Mouse (Mus musculus) forebrain, embryonic 15.5 days (tissue): ENCODE results near the gene Glod4. TPM values are rescaled to one million over a fixed set of nuclear protein-coding genes. Genes with fewer than 3 reads are reported as not detected.

ENCODE experiments used
- ATAC-seq: fragments of 200-750 bp; cut with Nextera tagmentation; replicated peaks from 2 replicates; pipeline ENCODE4 v1.8.0; 2017; ENCODE audit warnings: mild to moderate bottlenecking, moderate TSS enrichment, moderate library complexity
- H3K27ac ChIP-seq: fragments of 300-500 bp; sonication (generic); replicated peaks from 2 replicates; pipeline ENCODE4 v1.5.1; 2015; ENCODE audit warnings: mild to moderate bottlenecking, inconsistent platforms
- H3K27me3 ChIP-seq: fragments of 300-500 bp; sonication (generic); 2 replicates; pipeline ENCODE4 v1.6.1; 2015; ENCODE audit warnings: inconsistent platforms
- H3K36me3 ChIP-seq: fragments of 300-500 bp; sonication (generic); 2 replicates; pipeline ENCODE4 v1.6.1; 2015; ENCODE audit warnings: mild to moderate bottlenecking, inconsistent platforms
- H3K4me1 ChIP-seq: fragments of 300-500 bp; sonication (generic); 2 replicates; pipeline ENCODE4 v1.6.1; 2015; ENCODE audit warnings: inconsistent platforms
- H3K4me2 ChIP-seq: fragments of 300-500 bp; sonication (generic); replicated peaks from 2 replicates; pipeline ENCODE4 v1.6.1; 2015; ENCODE audit warnings: mild to moderate bottlenecking, inconsistent platforms
- H3K4me3 ChIP-seq: fragments of 300-500 bp; sonication (generic); 2 replicates; pipeline ENCODE4 v1.5.1; 2015; ENCODE audit warnings: mild to moderate bottlenecking, inconsistent platforms
- H3K9ac ChIP-seq: fragments of 300-500 bp; sonication (generic); replicated peaks from 2 replicates; pipeline ENCODE4 v1.6.1; 2015; ENCODE audit warnings: mild to moderate bottlenecking, inconsistent platforms
- H3K9me3 ChIP-seq: fragments of 300-500 bp; sonication (generic); 2 replicates; pipeline ENCODE4 v1.6.1; 2016; ENCODE audit warnings: inconsistent platforms
- WGBS: fragments of 180-500 bp; shearing (Covaris S2); methylation state at CpG from one replicate; pipeline ENCODE4 v1.1.7; 2015; ENCODE audit warnings: mixed read lengths; 5-methylcytosine and 5-hydroxymethylcytosine counted together
- polyA plus RNA-seq: library from polyadenylated mRNA; unstranded; fragments of >200 nt; fragmentation: Nextera tagmentation; extraction: Ambion mirVana; gene quantifications from 2 replicates; pipeline ENCODE4 v1.2.1, GENCODE M21; 2015

The Glod4 gene
- 118 and 120 TPM in 2 replicates for polyA plus RNA-seq

DNA sequence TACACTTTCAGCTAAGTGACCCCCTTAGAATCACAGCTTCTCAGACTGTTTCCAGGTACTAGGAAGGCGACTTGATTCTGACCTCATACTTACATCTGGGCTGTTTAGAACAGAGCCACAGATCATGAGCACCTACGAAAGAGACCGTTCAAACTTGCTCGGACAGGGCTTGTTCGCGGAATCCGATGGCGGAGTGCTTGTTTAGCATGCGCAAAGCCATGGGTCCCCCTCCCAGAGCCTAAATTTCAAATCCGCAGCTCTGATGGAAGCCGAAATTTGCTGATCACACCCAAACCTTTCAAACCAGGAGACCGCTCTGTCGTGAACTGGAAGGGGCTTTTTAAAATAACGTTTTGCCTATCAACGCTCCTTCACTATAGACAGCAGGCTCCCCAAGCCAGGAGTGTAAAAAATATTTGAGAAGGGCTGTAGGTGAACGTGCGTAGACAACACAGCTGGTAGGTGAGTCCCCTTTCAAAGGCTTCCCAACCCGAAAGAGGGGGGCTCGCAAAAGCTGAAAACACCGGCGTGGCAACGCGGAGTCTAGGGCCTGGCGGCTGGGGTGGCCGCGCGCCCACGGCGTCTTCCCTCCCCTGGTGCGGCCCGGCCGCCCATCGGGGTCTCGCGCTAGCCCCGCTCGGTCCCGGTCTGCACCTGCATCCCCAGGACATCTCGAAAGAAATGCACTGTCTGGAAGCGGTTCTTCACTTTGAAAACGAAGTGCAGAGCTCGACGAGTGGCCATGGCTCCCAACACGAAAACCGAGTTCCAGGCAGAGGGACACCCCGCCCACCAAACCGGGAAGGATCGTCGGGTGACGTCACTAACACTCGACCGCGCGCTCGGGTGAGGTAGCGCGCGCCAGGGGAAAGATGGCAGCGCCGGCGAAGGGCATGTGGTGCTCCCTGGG is at the start of gene Glod4, which contains the start of gene Mrm3:
Glod4 (minus strand) TSS at position 825 of the 910 bp plus-strand sequence.
Mrm3 (plus strand) TSS at position 815 of the 910 bp plus-strand sequence.
- Histone ChIP-seq H3K4me2 (peak within 1 kb of the TSS; percentile 92), H3K9me3 (no peaks in the 10 kb centered on the region), H3K27me3 (no peaks in the 10 kb centered on the region), H3K36me3 (peaks cover 20% of the 10 kb centered on the region), H3K4me1 (peaks cover 25% of the 10 kb centered on the region), H3K27ac (peak within 1 kb of the TSS; percentile 87), H3K9ac (peak within 1 kb of the TSS; percentile 93), H3K4me3 (peak within 1 kb of the TSS; percentile 73)
- WGBS, result under 1% methylated on average over 61 of the region's 61 CpGs
- ATAC-seq, result peak; percentile 94

DNA sequence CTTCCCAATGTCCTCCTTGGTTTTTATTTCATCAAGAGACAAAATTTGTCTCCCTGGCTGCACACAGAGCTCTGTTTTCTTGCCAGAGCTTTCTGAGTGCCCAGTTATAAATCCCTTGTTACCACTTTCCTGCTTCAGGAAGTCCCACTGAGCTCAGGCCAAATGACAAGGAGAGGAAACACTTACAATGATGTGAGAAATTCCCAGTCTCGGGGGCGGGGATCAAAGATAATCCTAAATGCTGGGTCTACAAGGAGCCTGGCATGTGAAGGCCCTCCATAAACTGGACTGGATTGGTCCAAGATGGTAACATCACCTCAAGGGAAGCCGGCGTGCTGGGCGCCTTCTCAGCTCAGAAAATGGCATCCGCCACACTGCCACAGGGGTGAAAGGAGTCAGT is 49.3 kb upstream of the Glod4 start:
- Histone ChIP-seq H3K36me3 (no peaks in the 10 kb centered on the region), H3K27ac (no peak overlapping the region; the same call in 1 of the 2 replicates), H3K4me2 (no peak overlapping the region), H3K27me3 (no peaks in the 10 kb centered on the region), H3K9ac (no peak overlapping the region), H3K4me3 (no peak overlapping the region), H3K9me3 (no peaks in the 10 kb centered on the region), H3K4me1 (peaks cover 64% of the 10 kb centered on the region)
- 67% methylated on average over 6 of the region's 6 CpGs for WGBS
- no peak for ATAC-seq

DNA sequence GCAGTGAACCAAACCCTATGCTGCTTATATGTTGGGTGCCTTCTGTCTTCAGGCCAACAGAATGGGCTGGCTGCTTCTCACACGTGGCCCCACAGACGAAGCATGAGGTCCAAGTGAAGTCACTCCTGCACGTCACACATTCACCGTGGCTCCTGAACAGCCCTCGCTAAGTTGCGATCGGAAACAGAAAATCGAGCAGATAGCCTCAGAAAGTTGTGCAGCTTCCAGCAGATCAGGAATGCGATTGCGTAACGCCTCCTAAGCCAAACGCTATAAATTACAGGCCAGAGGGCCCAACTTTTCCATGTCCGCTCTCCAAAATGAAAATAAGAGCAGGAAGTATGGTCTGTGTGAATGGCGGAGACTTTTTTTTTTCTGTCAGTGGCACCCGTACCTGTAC is 48.9 kb upstream of the Glod4 start:
- Histone ChIP-seq H3K4me1 (peaks cover 68% of the 10 kb centered on the region), H3K9me3 (no peaks in the 10 kb centered on the region), H3K9ac (no peak overlapping the region), H3K4me2 (no peak overlapping the region), H3K27ac (no peak overlapping the region), H3K27me3 (no peaks in the 10 kb centered on the region), H3K4me3 (no peak overlapping the region), H3K36me3 (no peaks in the 10 kb centered on the region)
- no peak for ATAC-seq
- WGBS, result 83% methylated on average over 15 of the region's 15 CpGs

GRCm38 (mm10) chr11:76291960-76292359 is 48.4 kb upstream of the Glod4 start:
- WGBS, result 67% methylated on average over 4 of the region's 4 CpGs
- no peak overlapping the region for H3K4me3 ChIP-seq

GRCm38 (mm10) chr11:76290367-76290766 is 46.8 kb upstream of the Glod4 start:
- no peaks in the 10 kb centered on the region for H3K9me3 ChIP-seq
- peaks cover 64% of the 10 kb centered on the region for H3K4me1 ChIP-seq
- 15% methylated on average over 11 of the region's 11 CpGs for WGBS
- H3K27me3 ChIP-seq, result no peaks in the 10 kb centered on the region
- no peak overlapping the region for H3K9ac ChIP-seq
- H3K4me2 ChIP-seq, result no peak overlapping the region
- peak overlapping the region; percentile 77 for H3K27ac ChIP-seq
- ATAC-seq, result peak; percentile 88
- H3K36me3 ChIP-seq, result no peaks in the 10 kb centered on the region
- no peak overlapping the region for H3K4me3 ChIP-seq

More at GRCm38 (mm10) chr11:76291960-76292359, 48.4 kb upstream of the Glod4 start:
- Histone ChIP-seq H3K9ac (no peak overlapping the region), H3K27me3 (no peaks in the 10 kb centered on the region), H3K9me3 (no peaks in the 10 kb centered on the region), H3K27ac (no peak overlapping the region), H3K4me2 (no peak overlapping the region), H3K36me3 (no peaks in the 10 kb centered on the region), H3K4me1 (peaks cover 65% of the 10 kb centered on the region)
- ATAC-seq, result no peak

GRCm38 (mm10) chr11:76288645-76289044 is 45.1 kb upstream of the Glod4 start:
- H3K9me3 ChIP-seq, result no peaks in the 10 kb centered on the region
- no peaks in the 10 kb centered on the region for H3K36me3 ChIP-seq
- no peak overlapping the region for H3K4me3 ChIP-seq
- WGBS, result 72% methylated on average over 6 of the region's 6 CpGs
- ATAC-seq, result no peak
- H3K4me1 ChIP-seq, result peaks cover 50% of the 10 kb centered on the region
- H3K4me2 ChIP-seq, result no peak overlapping the region
- no peak overlapping the region for H3K9ac ChIP-seq
- H3K27ac ChIP-seq, result no peak overlapping the region
- H3K27me3 ChIP-seq, result no peaks in the 10 kb centered on the region

DNA sequence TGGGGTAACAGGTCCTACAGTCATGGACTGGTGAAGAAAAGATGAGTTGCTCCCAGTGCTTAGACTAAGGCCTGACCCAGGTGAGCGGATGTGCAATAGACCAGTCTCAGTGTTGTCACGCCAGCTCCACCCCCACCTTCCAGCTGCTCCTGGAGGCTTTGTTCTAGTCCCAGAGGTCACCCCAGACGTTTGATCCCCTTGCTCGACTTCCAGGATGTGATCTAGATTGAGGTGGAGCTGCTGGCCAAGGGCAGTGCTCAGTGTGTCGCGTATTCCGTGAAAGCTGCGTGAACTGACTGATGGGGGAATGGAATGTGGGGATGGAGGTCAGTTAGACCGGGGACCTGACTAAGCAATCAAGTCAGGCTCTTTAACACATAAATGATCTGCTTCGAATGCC is 43.8 kb upstream of the Glod4 start:
- 49% methylated on average over 10 of the region's 10 CpGs for WGBS
- no peak for ATAC-seq
- no peaks in the 10 kb centered on the region for H3K36me3 ChIP-seq
- H3K9ac ChIP-seq, result no peak overlapping the region
- H3K4me1 ChIP-seq, result peaks cover 40% of the 10 kb centered on the region
- no peaks in the 10 kb centered on the region for H3K27me3 ChIP-seq
- H3K4me3 ChIP-seq, result no peak overlapping the region
- no peaks in the 10 kb centered on the region for H3K9me3 ChIP-seq
- H3K27ac ChIP-seq, result no peak overlapping the region
- H3K4me2 ChIP-seq, result no peak overlapping the region

DNA sequence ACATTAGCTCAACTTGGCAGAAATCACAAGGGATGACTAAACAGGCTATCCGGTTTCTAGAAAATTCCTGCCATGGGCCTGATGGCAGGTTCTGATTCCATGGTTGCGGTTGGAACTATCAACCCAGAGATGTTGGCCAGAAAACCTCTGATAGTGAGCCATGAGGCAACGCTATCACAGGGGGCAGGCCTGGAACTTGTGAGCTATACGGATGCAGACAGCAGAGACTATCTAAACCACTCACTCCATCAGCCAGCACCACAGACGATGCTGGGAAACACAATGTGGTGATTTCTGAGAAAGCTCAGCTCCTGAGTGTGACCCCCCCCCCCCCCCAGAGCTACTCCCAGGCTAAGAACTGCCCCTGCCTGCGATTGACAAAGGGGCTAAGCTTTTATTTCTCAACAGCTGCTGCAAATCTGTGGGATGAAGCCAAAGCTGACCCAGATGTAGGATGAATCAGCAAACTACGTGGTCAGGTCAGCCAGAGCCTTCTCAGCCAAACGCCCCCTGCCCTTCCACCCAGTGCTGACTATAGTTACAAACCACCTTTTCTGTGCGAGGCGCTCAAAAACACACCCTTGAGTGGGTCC is 43.1 kb upstream of the Glod4 start:
- ATAC-seq, result no peak
- no peak overlapping the region for H3K27ac ChIP-seq
- H3K4me1 ChIP-seq, result peaks cover 38% of the 10 kb centered on the region
- H3K9ac ChIP-seq, result no peak overlapping the region
- no peaks in the 10 kb centered on the region for H3K27me3 ChIP-seq
- WGBS, result 65% methylated on average over 10 of the region's 10 CpGs
- H3K36me3 ChIP-seq, result no peaks in the 10 kb centered on the region
- no peak overlapping the region for H3K4me3 ChIP-seq
- no peak overlapping the region for H3K4me2 ChIP-seq
- no peaks in the 10 kb centered on the region for H3K9me3 ChIP-seq

DNA sequence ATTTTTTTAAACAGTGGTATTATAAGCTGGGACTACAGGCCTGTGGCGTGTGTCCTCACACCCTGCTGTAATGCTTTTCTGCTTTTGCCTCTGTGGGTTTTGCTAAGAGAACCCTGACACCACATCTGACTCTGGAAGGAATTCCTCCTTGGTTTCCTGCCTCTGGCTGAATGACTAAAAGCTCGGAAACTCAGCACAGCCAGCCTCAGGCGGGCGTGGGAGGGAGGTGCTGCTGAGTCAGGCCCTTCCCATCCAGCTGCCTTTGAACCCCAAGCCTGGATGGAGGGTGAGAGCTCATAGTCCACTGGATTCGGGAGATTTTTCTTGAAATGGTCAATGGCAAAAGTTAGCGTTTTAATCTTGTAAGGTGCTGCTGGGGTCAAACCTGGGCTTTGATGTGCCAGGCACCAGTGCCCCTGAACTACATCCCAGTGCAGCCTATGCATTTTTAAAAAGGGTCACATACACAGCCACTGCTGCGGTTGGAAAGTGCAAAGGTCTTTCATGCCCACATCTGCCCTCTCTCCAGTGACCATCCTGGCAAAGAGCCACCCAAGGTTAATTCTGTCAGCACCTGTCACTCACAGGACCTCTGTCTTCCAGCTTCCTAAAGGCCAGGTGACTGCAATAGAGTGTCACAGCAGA is 42.0 kb upstream of the Glod4 start:
- no peak overlapping the region for H3K9ac ChIP-seq
- H3K9me3 ChIP-seq, result no peaks in the 10 kb centered on the region
- peaks cover 32% of the 10 kb centered on the region for H3K4me1 ChIP-seq
- H3K27me3 ChIP-seq, result no peaks in the 10 kb centered on the region
- no peak overlapping the region for H3K27ac ChIP-seq
- WGBS, result 76% methylated on average over 7 of the region's 7 CpGs
- H3K4me3 ChIP-seq, result no peak overlapping the region
- no peaks in the 10 kb centered on the region for H3K36me3 ChIP-seq
- H3K4me2 ChIP-seq, result no peak overlapping the region
- ATAC-seq, result no peak

DNA sequence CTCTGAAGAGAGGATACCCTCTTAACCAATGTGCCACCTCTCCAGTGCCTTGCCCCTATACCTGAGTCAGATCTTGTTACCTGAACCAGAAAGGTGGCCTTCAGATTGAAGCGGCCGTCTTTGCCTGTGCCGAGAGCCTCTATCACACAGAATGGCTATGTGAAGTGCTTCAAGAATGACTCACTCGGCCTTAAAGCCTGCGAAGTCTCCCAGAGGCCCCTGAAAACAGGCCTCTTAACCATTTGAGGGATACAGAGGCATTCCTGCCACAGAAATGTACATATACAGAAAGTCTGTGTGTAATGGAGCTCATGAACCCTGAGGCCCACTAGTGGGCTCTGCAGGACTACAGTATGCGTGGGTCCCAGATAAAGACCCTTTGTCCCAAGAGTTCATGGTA is 40.3 kb upstream of the Glod4 start:
- no peaks in the 10 kb centered on the region for H3K9me3 ChIP-seq
- H3K4me1 ChIP-seq, result peaks cover 24% of the 10 kb centered on the region

DNA sequence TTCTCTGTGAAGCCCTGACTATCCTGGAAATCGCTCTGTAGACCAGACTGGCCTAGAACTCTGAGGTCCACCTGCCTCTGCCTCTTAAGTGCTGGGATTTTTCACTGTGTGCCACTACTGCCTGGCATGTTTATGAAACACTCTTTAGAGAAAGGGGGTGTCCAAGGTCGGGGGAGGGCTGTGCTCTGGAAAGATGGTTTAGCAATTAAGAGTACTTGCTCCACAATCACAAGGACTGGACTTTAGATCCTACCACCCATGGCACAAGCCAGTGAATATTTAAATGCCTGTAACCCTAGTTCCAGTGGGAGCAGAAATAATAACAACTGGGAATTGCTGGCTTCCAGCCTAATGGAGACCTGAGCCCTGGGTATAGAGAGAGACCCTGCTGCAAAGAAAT is 36.4 kb upstream of the Glod4 start:
- WGBS, result 52% methylated on average over 2 of the region's 2 CpGs
- Histone ChIP-seq H3K27me3 (no peaks in the 10 kb centered on the region), H3K27ac (0 out of 2 replicates have a peak overlapping the region, but pooled peaks have one; percentile 3)

More for the DNA sequence above, 40.3 kb upstream of the Glod4 start:
- Histone ChIP-seq H3K27me3 (no peaks in the 10 kb centered on the region), H3K4me2 (no peak overlapping the region), H3K27ac (no peak overlapping the region), H3K4me3 (no peak overlapping the region), H3K36me3 (no peaks in the 10 kb centered on the region), H3K9ac (no peak overlapping the region)
- WGBS, result 93% methylated on average over 6 of the region's 6 CpGs
- ATAC-seq, result no peak

More for the DNA sequence above, 36.4 kb upstream of the Glod4 start:
- Histone ChIP-seq H3K4me3 (no peak overlapping the region), H3K36me3 (0 out of 2 replicates have a peak, but pooled peaks cover 2% of the 10 kb centered on the region), H3K4me2 (no peak overlapping the region), H3K9ac (no peak overlapping the region), H3K9me3 (no peaks in the 10 kb centered on the region), H3K4me1 (peaks cover 9% of the 10 kb centered on the region)
- no peak for ATAC-seq
